Mouse (Mus musculus) E14TG2a.4 (cell line): ENCODE measurements at regions not wholly inside any gene's neighbourhood (a gene's known extent, or its start where the extent isn't known, plus 50 kb on each side); places are given as distances from the start of the nearest gene placed in this dataset.

Experiments used
- CTCF ChIP-seq: conservative IDR thresholded peaks from 2 replicates; pipeline ENCODE4 v1.5.1; 2014; ENCODE audit warnings: low read length
- NANOG ChIP-seq: IDR thresholded peaks from 2 replicates; pipeline ENCODE4 v1.6.1; 2014; ENCODE audit warnings: borderline replicate concordance, low read length, mixed read lengths
- POU5F1 ChIP-seq: IDR thresholded peaks from 2 replicates; pipeline ENCODE4 v1.6.1; 2014; ENCODE audit warnings: low read length, borderline replicate concordance

- no peak for TF ChIP-seq CTCF
- no peak for TF ChIP-seq POU5F1
- TF ChIP-seq NANOG = no peak
Measured at GRCm38 (mm10) chr2:137574845-137575449, 458.5 kb upstream of the Jag1 start.
